Mouse (Mus musculus) E14TG2a.4 (cell line): Measurements from ENCODE around the gene Fxyd7.

Experiments used
- CTCF ChIP-seq: conservative IDR thresholded peaks from 2 replicates; pipeline ENCODE4 v1.5.1; 2014; ENCODE audit warnings: low read length
- NANOG ChIP-seq: IDR thresholded peaks from 2 replicates; pipeline ENCODE4 v1.6.1; 2014; ENCODE audit warnings: borderline replicate concordance, low read length, mixed read lengths

DNA sequence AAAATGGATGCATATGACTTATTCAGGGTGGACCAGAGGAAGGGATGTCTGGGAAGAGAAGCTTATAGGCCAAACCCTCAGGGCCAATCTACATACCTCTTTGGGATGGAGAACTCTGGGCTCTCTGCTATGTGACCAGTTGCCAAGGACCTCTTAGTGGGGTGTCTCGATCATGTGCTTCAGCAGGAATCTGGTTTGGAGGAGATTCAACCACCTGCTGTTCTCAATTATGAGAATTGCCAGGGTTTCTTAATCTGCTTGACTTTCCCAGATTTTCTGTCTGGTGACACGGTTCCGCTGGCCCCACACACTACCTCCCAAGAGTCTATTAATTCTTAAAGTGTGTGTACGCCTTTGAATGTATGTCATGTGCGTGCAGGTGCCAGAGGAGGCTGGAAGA lies 57.3 kb downstream of the Fxyd7 start:
- TF ChIP-seq CTCF (no peak), NANOG (no peak)
